Mouse (Mus musculus): ENCODE data around the gene Cacna2d2. TPM values are rescaled to one million over a fixed set of nuclear protein-coding genes. Genes with fewer than 3 reads are reported as not detected.

The Cacna2d2 gene
- total RNA-seq, 2 experiments from 2014 or later = 24.1 to 34.7 TPM

- TF ChIP-seq CTCF (IDR thresholded peaks at IDR 0.05) = no peak
- intact Hi-C loops (cut with DNase I) = no loop called here
- DNase-seq (ENCODE audit: extremely low spot score in 1 of 2, low spot score in 2 of 2) = peak in 1 of 2 experiments; percentile 17
Observed at GRCm38 (mm10) chr9:107443324-107443723, 43.9 kb downstream of the Cacna2d2 start.

GRCm38 (mm10) chr9:107445011-107445471 lies 45.6 kb downstream of the Cacna2d2 start:
- TF ChIP-seq CTCF (IDR thresholded peaks at IDR 0.05) = no peak
- Histone ChIP-seq H3K4me3 (no peak overlapping the region), H3K27ac (no peak overlapping the region)
- DNase-seq (ENCODE audit: extremely low spot score in 1 of 2, low spot score in 2 of 2) = no peak
- intact Hi-C loops (cut with DNase I) = loop anchor here (5.0 kb wide), 1 partner anchor 43 kb away; no protein-coding TSS in a partner anchor

More at GRCm38 (mm10) chr9:107443324-107443723, 43.9 kb downstream of the Cacna2d2 start:
- Histone ChIP-seq H3K4me3 (no peak overlapping the region), H3K27ac (no peak overlapping the region)

GRCm38 (mm10) chr9:107448805-107449517 lies 49.5 kb downstream of the Cacna2d2 start:
- Histone ChIP-seq H3K4me3 (no peak overlapping the region), H3K27ac (no peak overlapping the region)
- DNase-seq (ENCODE audit: extremely low spot score in 1 of 2, low spot score in 2 of 2) = no peak
- intact Hi-C loops (cut with DNase I) = loop anchor here (5.0 kb wide), 1 partner anchor 47 kb away; no protein-coding TSS in a partner anchor
- TF ChIP-seq CTCF (IDR thresholded peaks at IDR 0.05) = no peak

- no peak overlapping the region for H3K27ac ChIP-seq
- intact Hi-C loops (cut with DNase I) = no loop called here
- H3K4me3 ChIP-seq = no peak overlapping the region
- DNase-seq (ENCODE audit: extremely low spot score in 1 of 2, low spot score in 2 of 2) = no peak
- no peak for TF ChIP-seq CTCF (IDR thresholded peaks at IDR 0.05)
Observed at GRCm38 (mm10) chr9:107451400-107451799, 52.0 kb downstream of the Cacna2d2 start.

- no peak overlapping the region for H3K4me3 ChIP-seq
- intact Hi-C loops (cut with DNase I) = no loop called here
- H3K27ac ChIP-seq = no peak overlapping the region
- no peak for DNase-seq (ENCODE audit: extremely low spot score in 1 of 2, low spot score in 2 of 2)
- TF ChIP-seq CTCF (IDR thresholded peaks at IDR 0.05) = no peak
Observed at GRCm38 (mm10) chr9:107451891-107452521, 52.6 kb downstream of the Cacna2d2 start.

- Histone ChIP-seq H3K4me3 (no peak overlapping the region), H3K27ac (no peak overlapping the region)
- TF ChIP-seq CTCF (IDR thresholded peaks at IDR 0.05) = peak; percentile 65
- intact Hi-C loops (cut with DNase I) = no loop called here
- DNase-seq (ENCODE audit: extremely low spot score in 1 of 2, low spot score in 2 of 2) = no peak
Observed at GRCm38 (mm10) chr9:107452552-107452951, 53.1 kb downstream of the Cacna2d2 start.

GRCm38 (mm10) chr9:107453151-107453550 lies 53.7 kb downstream of the Cacna2d2 start:
- no peak for DNase-seq (ENCODE audit: extremely low spot score in 1 of 2, low spot score in 2 of 2)
- TF ChIP-seq CTCF (IDR thresholded peaks at IDR 0.05) = no peak
- Histone ChIP-seq H3K27ac (no peak overlapping the region), H3K4me3 (no peak overlapping the region)
- intact Hi-C loops (cut with DNase I) = no loop called here

- intact Hi-C loops (cut with DNase I) = no loop called here
- DNase-seq (ENCODE audit: extremely low spot score in 1 of 2, low spot score in 2 of 2) = peak; percentile 72 to 85
- no peak for TF ChIP-seq CTCF (IDR thresholded peaks at IDR 0.05)
- H3K27ac ChIP-seq = no peak overlapping the region
- no peak overlapping the region for H3K4me3 ChIP-seq
Observed at GRCm38 (mm10) chr9:107456667-107457066, 57.3 kb downstream of the Cacna2d2 start.

- no peak overlapping the region for H3K27ac ChIP-seq
- H3K4me3 ChIP-seq = no peak overlapping the region
- intact Hi-C loops (cut with DNase I) = loop anchor here (2.0 kb wide), 1 partner anchor 96 kb away; no protein-coding TSS in a partner anchor
- TF ChIP-seq CTCF (IDR thresholded peaks at IDR 0.05) = no peak
- no peak for DNase-seq (ENCODE audit: extremely low spot score in 1 of 2, low spot score in 2 of 2)
Observed at GRCm38 (mm10) chr9:107462907-107463306, 63.5 kb downstream of the Cacna2d2 start.

- Histone ChIP-seq H3K27ac (no peak overlapping the region), H3K4me3 (no peak overlapping the region)
- TF ChIP-seq CTCF (IDR thresholded peaks at IDR 0.05) = peak; percentile 68
- intact Hi-C loops (cut with DNase I) = loop anchor here (2.0 kb wide), 1 partner anchor 97 kb away; no protein-coding TSS in a partner anchor
- peak; percentile 74 to 80 for DNase-seq (ENCODE audit: extremely low spot score in 1 of 2, low spot score in 2 of 2)
Observed at GRCm38 (mm10) chr9:107463509-107463908, 64.1 kb downstream of the Cacna2d2 start.

- no peak for TF ChIP-seq CTCF (IDR thresholded peaks at IDR 0.05)
- no peak for DNase-seq (ENCODE audit: extremely low spot score in 1 of 2, low spot score in 2 of 2)
- no peak overlapping the region for H3K27ac ChIP-seq
- intact Hi-C loops (cut with DNase I) = no loop called here
- no peak overlapping the region for H3K4me3 ChIP-seq
Observed at GRCm38 (mm10) chr9:107464130-107464529, 64.7 kb downstream of the Cacna2d2 start.

GRCm38 (mm10) chr9:107465657-107466056 lies 66.2 kb downstream of the Cacna2d2 start:
- DNase-seq (ENCODE audit: extremely low spot score in 1 of 2, low spot score in 2 of 2) = no peak
- intact Hi-C loops (cut with DNase I) = no loop called here
- Histone ChIP-seq H3K27ac (no peak overlapping the region), H3K4me3 (no peak overlapping the region)
- TF ChIP-seq CTCF (IDR thresholded peaks at IDR 0.05) = no peak

Measured in left cerebral cortex, adult 2 months (tissue).